Mouse (Mus musculus): ENCODE measurements around the gene Psg23.

- no peak for TF ChIP-seq GATA1 (IDR thresholded peaks at IDR 0.05; ENCODE audit: borderline replicate concordance, low read length)
- TF ChIP-seq FLI1 (IDR thresholded peaks at IDR 0.05; ENCODE audit: low read length), result no peak
Measured at GRCm38 (mm10) chr7:18559850-18560249, 56.5 kb downstream of the Psg23 start.
